Mouse (Mus musculus) B cell, adult (primary cell): ENCODE measurements around the gene Lrcol1. TPM values are rescaled to one million over a fixed set of nuclear protein-coding genes. Genes with fewer than 3 reads are reported as not detected.

Experiments used
- total RNA-seq: library from RNA; stranded (reverse); gene quantifications from 4 replicates; pipeline ENCODE4 v1.2.4, GENCODE M21; 2023; ENCODE audit not compliant: inconsistent age

Lrcol1 gene
- total RNA-seq: not detected in 4 replicates

DNA sequence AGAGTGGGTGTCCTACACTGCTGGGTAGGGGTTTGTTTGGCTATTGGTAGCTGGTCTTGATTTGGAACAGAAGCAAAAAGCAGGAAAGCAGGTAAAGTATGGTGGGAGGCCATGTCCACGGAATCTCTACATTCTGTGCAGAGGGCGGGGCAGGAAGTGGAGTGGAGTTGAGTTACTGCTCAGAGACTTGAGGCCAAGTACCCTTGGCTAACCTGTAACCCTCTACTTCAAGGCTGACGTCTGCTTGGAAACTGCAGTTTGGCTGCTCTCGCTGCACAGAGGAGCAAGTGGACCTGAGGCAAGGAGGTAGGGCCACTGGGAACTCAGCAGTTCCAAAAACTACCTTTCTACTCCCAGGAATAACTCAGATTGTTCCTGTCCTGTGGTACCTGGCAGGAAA lies at the start of gene Lrcol1:
Gene Lrcol1, plus strand, starts transcription at position 207 of the 400 bp plus-strand sequence.

DNA sequence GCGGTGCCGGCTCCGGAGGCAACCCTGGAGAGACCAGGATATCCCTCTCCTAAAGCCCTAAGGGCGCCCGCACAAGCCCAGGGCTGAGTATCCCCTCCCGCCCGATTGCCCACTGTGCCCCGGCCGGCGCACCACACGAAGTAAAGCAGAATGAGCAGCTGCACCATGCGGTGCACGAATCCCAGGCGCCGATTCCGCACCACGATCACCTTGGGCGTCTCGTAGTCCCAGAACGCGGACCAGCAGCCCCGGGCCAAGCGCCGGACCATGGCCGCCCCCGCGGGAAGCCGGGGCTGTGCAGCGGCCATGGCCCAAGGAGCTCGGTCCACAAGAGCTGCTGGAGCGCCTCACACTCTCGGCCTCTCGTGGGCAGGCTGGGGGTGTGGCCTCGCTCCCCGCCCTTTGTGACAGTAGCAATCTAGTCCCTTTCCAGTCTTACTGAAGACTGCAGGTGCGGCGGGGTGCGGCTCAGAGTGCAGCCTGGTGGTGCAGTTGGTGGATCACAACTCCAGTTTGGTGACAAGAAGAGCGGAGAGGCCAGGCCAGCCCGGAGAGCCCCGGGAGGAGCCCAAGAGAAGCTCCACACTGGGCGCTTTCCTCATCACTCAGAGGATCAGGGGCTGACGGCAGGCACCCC lies 1.8 kb upstream of the Lrcol1 start, which contains the start of gene P2rx2:
Gene P2rx2, minus strand, starts transcription at position 565 of the 637 bp plus-strand sequence.

Other genes starting within 250 kb of the Lrcol1 start
- 2.0 to 4.2 TPM (median 3.2 TPM) in 4 replicates for gene Plcxd1, start 244.8 kb upstream of the Lrcol1 start, total RNA-seq
- 122 to 151 TPM (median 127 TPM) in 4 replicates for gene Gtpbp6, start 236.5 kb upstream of the Lrcol1 start, total RNA-seq
- gene Zfp605, start 234.6 kb upstream of the Lrcol1 start, total RNA-seq: 7.6 to 11.5 TPM (median 8.3 TPM) in 4 replicates
- 85.7 to 101 TPM (median 90.3 TPM) in 4 replicates for gene Chfr, start 208.9 kb upstream of the Lrcol1 start, total RNA-seq
- gene Golga3, start 168.0 kb upstream of the Lrcol1 start, total RNA-seq: 36.8 to 40.7 TPM (median 38.5 TPM) in 4 replicates
- gene Ankle2, start 113.7 kb upstream of the Lrcol1 start, total RNA-seq: 77.8 to 93.6 TPM (median 85.4 TPM) in 4 replicates
- gene Pgam5, start 74.8 kb upstream of the Lrcol1 start, total RNA-seq: 32.8 to 39.9 TPM (median 37.1 TPM) in 4 replicates
- 0.69 to 2.7 TPM (median 1.2 TPM) in 4 replicates for gene Pxmp2, start 58.5 kb upstream of the Lrcol1 start, total RNA-seq
- 6.8 to 12.2 TPM (median 8.9 TPM) in 4 replicates for gene Pole, start 58.4 kb upstream of the Lrcol1 start, total RNA-seq
- 0.32 TPM in 1 of 4 replicates, not detected in the others for gene P2rx2, start 1.5 kb upstream of the Lrcol1 start, total RNA-seq
- gene Fbrsl1, start 103.8 kb downstream of the Lrcol1 start, total RNA-seq: 114 to 135 TPM (median 128 TPM) in 4 replicates
- not detected in 4 replicates for gene Galnt9, start 199.6 kb downstream of the Lrcol1 start, total RNA-seq